Mouse (Mus musculus) olfactory bulb, adult 2 months (tissue): ENCODE results near the gene Abcg8. TPM values are rescaled to one million over a fixed set of nuclear protein-coding genes. Genes with fewer than 3 reads are reported as not detected.

Experiments used
- H3K27ac ChIP-seq: fragments of 200-500 bp; 2 replicates; pipeline ENCODE4 v1.5.1; 2012; ENCODE audit warnings: low read depth, low read length; ENCODE audit not compliant: insufficient read depth
- H3K4me1 ChIP-seq: fragments of 200-500 bp; 2 replicates; pipeline ENCODE4 v1.6.1; 2012; ENCODE audit warnings: low read length; ENCODE audit not compliant: control insufficient read depth, insufficient read depth
- H3K4me3 ChIP-seq: fragments of 200-500 bp; 2 replicates; pipeline ENCODE4 v1.5.1; 2012; ENCODE audit warnings: mild to moderate bottlenecking, low read depth, low read length, moderate library complexity; ENCODE audit not compliant: insufficient read depth
- CTCF ChIP-seq: fragments of 200-500 bp; IDR thresholded peaks from 2 replicates; pipeline ENCODE4 v1.5.1; 2012; ENCODE audit warnings: low read depth, mild to moderate bottlenecking, low read length, moderate library complexity; ENCODE audit not compliant: insufficient read depth
- POLR2A ChIP-seq: fragments of 200-500 bp; IDR thresholded peaks from 2 replicates; pipeline ENCODE4 v1.6.1; 2012; ENCODE audit warnings: mild to moderate bottlenecking, low read depth, low read length, moderate library complexity; ENCODE audit not compliant: insufficient read depth
- WGBS: fragments of 180-500 bp; shearing (Covaris S2); methylation state at CpG from one replicate; pipeline ENCODE4 v1.1.7; 2018; 5-methylcytosine and 5-hydroxymethylcytosine counted together
- polyA plus RNA-seq: library from polyadenylated mRNA; stranded (reverse); fragments of >200 nt; gene quantifications from 2 replicates; pipeline ENCODE4 v1.2.4, GENCODE M21; 2012; ENCODE audit warnings: low replicate concordance; ENCODE audit not compliant: missing spikeins, insufficient read depth, insufficient read length

The Abcg8 gene
- polyA plus RNA-seq, 1 experiment, result not detected

- 71% methylated on average over 5 of the region's 5 CpGs for WGBS
- peaks cover 2% of the 10 kb centered on the region; the same call in 1 of the 2 replicates for H3K4me1 ChIP-seq
- no peak for TF ChIP-seq POLR2A
- no peak for TF ChIP-seq CTCF
- no peak overlapping the region for H3K4me3 ChIP-seq
- no peak overlapping the region for H3K27ac ChIP-seq
Measured at GRCm38 (mm10) chr17:84687994-84688393, 11.9 kb downstream of the Abcg8 start.

GRCm38 (mm10) chr17:84688834-84689233 is 12.7 kb downstream of the Abcg8 start:
- Histone ChIP-seq H3K4me1 (peaks cover 2% of the 10 kb centered on the region; the same call in 1 of the 2 replicates), H3K27ac (no peak overlapping the region), H3K4me3 (no peak overlapping the region)
- WGBS, result 90% methylated on average over 11 of the region's 11 CpGs
- TF ChIP-seq CTCF, result no peak
- no peak for TF ChIP-seq POLR2A

GRCm38 (mm10) chr17:84689316-84689715 is 13.2 kb downstream of the Abcg8 start:
- 88% methylated on average over 5 of the region's 5 CpGs for WGBS
- H3K4me1 ChIP-seq, result peaks cover 2% of the 10 kb centered on the region; the same call in 1 of the 2 replicates
- no peak overlapping the region for H3K27ac ChIP-seq
- no peak overlapping the region for H3K4me3 ChIP-seq
- TF ChIP-seq POLR2A (no peak), CTCF (no peak)

GRCm38 (mm10) chr17:84690111-84690510 is 14.0 kb downstream of the Abcg8 start:
- WGBS, result 83% methylated on average over 5 of the region's 5 CpGs
- TF ChIP-seq POLR2A, result no peak
- no peak for TF ChIP-seq CTCF

GRCm38 (mm10) chr17:84693741-84694140 is 17.6 kb downstream of the Abcg8 start:
- Histone ChIP-seq H3K27ac (no peak overlapping the region), H3K4me3 (no peak overlapping the region), H3K4me1 (peaks cover 2% of the 10 kb centered on the region; the same call in 1 of the 2 replicates)
- TF ChIP-seq CTCF, result no peak
- no peak for TF ChIP-seq POLR2A
- 74% methylated on average over 2 of the region's 2 CpGs for WGBS

More at GRCm38 (mm10) chr17:84690111-84690510, 14.0 kb downstream of the Abcg8 start:
- H3K4me3 ChIP-seq, result no peak overlapping the region
- H3K4me1 ChIP-seq, result peaks cover 2% of the 10 kb centered on the region; the same call in 1 of the 2 replicates
- H3K27ac ChIP-seq, result no peak overlapping the region

GRCm38 (mm10) chr17:84696537-84696936 is 20.4 kb downstream of the Abcg8 start:
- H3K4me3 ChIP-seq, result no peak overlapping the region
- no peak for TF ChIP-seq POLR2A
- no peak overlapping the region for H3K27ac ChIP-seq
- 84% methylated on average over 6 of the region's 6 CpGs for WGBS
- peaks cover under 1% of the 10 kb centered on the region; the same call in 1 of the 2 replicates for H3K4me1 ChIP-seq

- TF ChIP-seq POLR2A (no peak), CTCF (peak; percentile 59)
- Histone ChIP-seq H3K27ac (no peak overlapping the region), H3K4me1 (peaks cover 4% of the 10 kb centered on the region; the same call in 1 of the 2 replicates), H3K4me3 (no peak overlapping the region)
- WGBS, result 19% methylated on average over 5 of the region's 5 CpGs
Measured at GRCm38 (mm10) chr17:84698727-84699126, 22.6 kb downstream of the Abcg8 start.

GRCm38 (mm10) chr17:84707407-84707806 is 31.3 kb downstream of the Abcg8 start:
- Histone ChIP-seq H3K27ac (no peak overlapping the region), H3K4me3 (no peak overlapping the region), H3K4me1 (peaks cover 17% of the 10 kb centered on the region)
- WGBS, result 79% methylated on average over 4 of the region's 4 CpGs
- TF ChIP-seq POLR2A (no peak), CTCF (no peak)

- Histone ChIP-seq H3K4me1 (peaks cover 15% of the 10 kb centered on the region), H3K4me3 (no peak overlapping the region), H3K27ac (no peak overlapping the region)
- 69% methylated on average over 7 of the region's 7 CpGs for WGBS
- TF ChIP-seq POLR2A (no peak), CTCF (no peak)
Measured at GRCm38 (mm10) chr17:84708818-84709217, 32.7 kb downstream of the Abcg8 start.

GRCm38 (mm10) chr17:84709403-84709851 is 33.3 kb downstream of the Abcg8 start:
- Histone ChIP-seq H3K4me1 (peaks cover 17% of the 10 kb centered on the region), H3K4me3 (no peak overlapping the region), H3K27ac (peak overlapping the region; percentile 58)
- WGBS, result 17% methylated on average over 17 of the region's 17 CpGs
- TF ChIP-seq CTCF (no peak), POLR2A (no peak)
